Mouse (Mus musculus) cerebellum, postnatal 4 days (tissue): ENCODE results near the gene Cfap161.

Experiments used
- DNase-seq, 2 experiments: peaks; one replicate each; pipeline ENCODE4 v3.0.0; 2022; ENCODE audit warnings: low spot score in 2 of 2, mixed read lengths in 1 of 2

Gene Cfap161

GRCm38 (mm10) chr7:83794705-83795104 lies at the start of gene Cfap161:
Cfap161 (minus strand) TSS chr7:83794880.
- peak; percentile 48 to 74 for DNase-seq

GRCm38 (mm10) chr7:83842486-83843259 lies 48.0 kb upstream of the Cfap161 start:
- DNase-seq = no peak

DNA sequence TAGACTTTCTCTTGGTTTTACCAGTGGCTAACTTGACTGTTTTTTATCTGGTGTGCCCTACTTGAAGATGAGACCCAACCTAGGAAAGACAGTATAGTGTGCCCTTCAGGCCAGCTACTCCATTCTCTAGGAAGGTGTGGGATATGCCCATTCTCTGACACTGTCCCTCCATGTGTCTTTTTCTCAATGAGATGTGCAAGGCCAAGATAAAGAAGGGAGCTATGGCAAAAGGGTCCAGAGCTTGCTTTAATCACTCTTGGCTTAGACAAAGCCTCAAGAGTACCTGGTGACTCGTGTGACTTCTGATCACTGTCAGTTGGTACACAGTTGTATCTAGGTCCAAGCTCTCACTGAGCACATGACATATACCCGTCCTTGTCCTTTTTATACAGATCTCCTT lies 45.4 kb upstream of the Cfap161 start:
- DNase-seq = no peak

- no peak for DNase-seq
Observed at GRCm38 (mm10) chr7:83838525-83839224, 44.0 kb upstream of the Cfap161 start.

- no peak for DNase-seq
Observed at GRCm38 (mm10) chr7:83829355-83829754, 34.7 kb upstream of the Cfap161 start.

DNA sequence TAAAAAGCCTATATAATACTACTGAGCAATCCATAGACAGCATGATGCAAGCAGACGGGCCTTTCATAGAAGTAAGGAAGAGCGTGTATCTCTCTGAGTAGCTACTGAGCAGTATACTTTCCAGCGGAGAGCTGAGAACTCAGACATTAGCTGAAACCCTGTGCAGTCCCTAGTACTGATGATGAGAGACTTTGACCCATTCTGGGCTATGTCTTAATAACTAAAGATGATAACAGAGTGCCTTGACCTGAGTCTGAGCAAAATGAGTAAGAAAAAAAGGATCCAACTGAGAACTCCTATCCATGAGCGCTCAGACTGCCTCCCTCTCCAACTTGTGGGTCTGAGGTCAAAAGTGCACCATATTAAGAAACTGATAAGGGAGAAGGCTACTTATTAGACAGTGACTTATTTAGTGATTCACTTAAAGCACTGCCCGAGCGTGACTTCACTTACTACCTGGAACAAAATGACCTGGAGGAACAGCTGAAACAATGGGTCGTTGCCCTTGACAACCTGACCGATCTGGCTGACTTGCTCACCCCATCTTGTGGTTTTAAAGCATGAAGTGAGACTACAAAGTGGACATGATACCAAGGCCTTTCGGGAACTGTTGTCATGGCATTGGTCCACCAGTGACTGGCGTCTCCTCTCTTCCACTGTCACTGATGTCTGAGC lies 32.9 kb upstream of the Cfap161 start:
- no peak for DNase-seq

DNA sequence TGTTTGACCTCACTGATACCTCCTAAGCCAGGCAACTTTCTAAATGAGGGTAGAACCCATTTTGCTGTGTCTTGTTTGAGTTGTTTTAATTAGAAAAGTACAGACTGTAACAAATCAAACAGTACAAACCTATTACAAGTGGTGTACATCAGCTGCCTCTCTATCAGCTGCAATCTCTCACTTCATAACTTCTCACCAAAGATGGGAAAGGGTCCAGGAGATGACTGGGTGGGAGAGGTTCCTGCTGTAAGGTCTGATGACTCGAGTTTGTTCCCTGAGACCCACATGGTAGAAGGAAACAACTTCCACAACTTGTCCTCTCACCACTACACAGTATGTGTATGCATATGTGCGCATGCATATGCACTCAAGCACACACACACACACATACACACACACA lies 32.1 kb upstream of the Cfap161 start:
- no peak for DNase-seq

GRCm38 (mm10) chr7:83821951-83822350 lies 27.3 kb upstream of the Cfap161 start:
- DNase-seq = no peak

GRCm38 (mm10) chr7:83816886-83817285 lies 22.2 kb upstream of the Cfap161 start:
- DNase-seq = no peak

GRCm38 (mm10) chr7:83815646-83816045 lies 21.0 kb upstream of the Cfap161 start:
- DNase-seq = no peak

GRCm38 (mm10) chr7:83813993-83814392 lies 19.3 kb upstream of the Cfap161 start:
- no peak for DNase-seq

GRCm38 (mm10) chr7:83813465-83813864 lies 18.8 kb upstream of the Cfap161 start:
- no peak for DNase-seq

DNA sequence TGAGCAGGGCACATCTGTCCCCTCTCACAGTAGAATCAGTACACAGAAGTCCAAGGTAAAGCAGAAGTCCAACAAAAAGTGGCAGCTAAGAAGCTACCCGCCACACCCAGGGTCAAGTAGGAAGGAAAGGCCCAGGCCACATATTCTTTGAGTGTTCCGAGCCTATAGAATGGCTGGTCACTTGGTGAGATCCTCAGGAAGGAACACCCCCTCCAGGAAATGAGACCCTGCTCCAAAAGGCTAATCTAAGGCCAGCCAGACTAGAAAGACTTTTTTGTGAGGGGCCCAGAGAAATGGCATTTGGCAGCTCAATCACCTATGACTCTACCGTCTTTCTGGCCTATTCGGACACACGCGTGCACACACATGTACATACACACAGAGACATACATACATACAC lies 18.3 kb upstream of the Cfap161 start:
- DNase-seq = no peak

DNA sequence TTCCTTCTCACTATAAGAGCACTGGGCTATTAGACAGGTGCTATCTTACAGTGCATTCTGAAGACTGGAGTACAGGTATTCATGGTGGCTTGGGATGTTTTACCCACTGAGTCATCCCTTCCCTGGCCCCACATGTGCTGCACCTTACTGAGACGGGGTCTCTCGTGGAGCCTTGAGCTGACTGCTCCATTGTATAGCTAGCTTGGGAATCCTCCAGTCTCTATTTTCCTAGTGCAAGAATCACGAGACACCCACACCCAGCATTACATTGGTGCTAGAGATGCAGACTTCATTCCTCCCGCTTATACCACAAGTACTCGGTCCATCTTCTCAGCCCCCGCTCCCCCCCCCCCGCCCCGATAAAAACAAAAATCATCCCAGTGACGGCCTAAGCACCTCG lies 17.9 kb upstream of the Cfap161 start:
- no peak for DNase-seq

DNA sequence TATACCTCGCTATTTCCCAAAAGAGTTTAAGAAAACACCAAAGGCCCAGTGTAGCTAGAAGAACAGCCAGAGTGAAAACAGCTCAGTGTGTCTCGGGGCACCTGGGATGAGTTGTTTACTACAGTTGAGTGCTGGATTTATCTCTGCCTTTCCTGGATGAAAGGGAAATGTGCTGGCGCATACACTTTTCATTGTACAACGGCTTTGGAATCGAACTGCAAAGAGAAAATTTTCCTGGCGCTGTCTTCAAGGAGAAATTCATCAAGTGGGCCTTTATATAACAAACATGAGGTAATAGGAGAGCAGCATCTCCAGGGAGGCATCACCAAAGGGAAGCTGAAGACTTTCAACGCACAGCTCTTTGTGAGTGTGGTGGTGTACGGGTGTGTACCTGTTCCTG lies 17.2 kb upstream of the Cfap161 start:
- DNase-seq = no peak

DNA sequence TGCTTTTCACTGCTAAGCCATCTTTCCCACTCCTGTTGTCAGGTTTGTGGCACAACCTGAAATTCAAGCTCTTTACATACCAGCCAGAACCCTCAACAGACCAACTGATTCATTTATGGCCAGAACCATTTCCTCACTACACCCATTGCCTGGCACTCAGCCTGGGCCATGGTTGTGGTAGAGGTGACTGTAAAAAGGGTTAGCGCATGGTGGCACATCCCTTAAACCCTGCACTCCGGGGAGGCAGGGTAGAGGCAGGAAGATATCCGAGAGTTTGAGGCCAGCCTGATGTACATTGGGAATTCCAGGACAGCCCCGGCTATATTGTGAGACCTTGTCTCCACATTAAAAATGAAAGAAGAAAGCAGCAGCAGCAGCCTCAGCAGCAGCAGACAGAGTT lies 16.8 kb upstream of the Cfap161 start:
- DNase-seq = no peak

DNA sequence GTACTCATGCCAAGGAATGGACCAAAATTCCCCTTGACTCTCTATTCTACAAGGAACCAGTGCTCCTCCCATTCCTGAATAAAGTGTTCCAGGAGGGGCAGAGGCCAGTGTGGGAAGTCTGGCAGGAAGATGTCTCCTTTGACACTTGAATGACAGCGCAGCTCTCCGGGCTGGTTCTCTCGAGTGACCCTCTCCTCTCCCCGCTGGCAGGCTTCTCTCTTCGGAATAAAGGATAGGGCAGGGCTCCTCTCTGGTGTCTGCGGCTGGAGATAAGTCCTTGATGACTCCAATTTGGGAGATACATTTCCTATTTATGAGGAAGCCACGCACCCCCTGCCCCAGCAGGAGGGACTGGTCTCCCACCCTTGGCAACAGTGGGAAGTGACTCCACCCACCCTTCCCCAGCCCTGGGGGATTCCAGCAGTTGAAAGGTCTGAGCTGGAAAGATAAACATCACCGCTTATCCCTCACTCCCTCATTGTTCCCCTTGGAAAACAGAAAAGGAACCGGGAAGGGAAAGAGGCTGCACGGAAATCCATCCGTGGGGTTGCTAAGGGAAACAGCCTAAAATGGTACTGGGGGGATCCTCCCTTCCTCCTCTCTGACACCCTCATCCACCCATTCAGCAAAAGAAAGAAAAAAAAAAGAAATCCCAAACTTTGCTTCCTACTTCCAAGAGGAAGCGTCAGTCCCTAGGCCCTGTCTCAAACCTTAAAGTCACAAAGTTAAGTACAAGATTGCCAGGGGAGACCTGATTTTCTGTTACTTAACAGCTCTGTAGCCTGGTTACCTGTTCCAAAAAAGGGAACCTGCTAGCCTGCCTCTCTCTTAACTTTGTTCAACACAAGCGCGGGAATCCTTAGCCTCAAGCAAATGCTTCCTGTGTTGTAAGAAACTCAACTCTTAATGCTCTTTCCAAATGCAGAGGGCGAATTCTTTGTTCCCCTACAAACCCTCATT lies 15.7 kb upstream of the Cfap161 start:
- DNase-seq = no peak

GRCm38 (mm10) chr7:83809715-83810114 lies 15.0 kb upstream of the Cfap161 start:
- DNase-seq = no peak

GRCm38 (mm10) chr7:83809060-83809459 lies 14.4 kb upstream of the Cfap161 start:
- DNase-seq = peak in 1 of 2 experiments; percentile 62

DNA sequence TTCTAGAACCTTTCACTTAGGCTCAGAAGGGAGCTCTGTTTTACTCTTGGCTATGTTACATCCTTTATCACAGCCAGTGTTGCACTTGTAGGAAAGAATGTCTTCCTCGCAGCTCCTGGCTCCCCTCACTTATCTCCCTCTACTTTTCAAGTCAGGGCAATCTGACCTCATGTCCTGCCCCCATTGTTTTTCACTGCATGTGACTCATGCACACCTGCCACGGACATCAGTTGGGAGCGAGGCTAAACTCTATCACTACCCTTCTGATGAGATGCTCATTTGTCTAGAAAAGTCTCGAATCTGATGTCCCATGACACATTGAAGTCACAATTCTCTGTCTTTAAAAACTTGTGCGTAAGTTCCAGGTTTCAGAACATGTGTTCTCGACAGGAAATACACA lies 12.3 kb upstream of the Cfap161 start:
- no peak for DNase-seq

GRCm38 (mm10) chr7:83803777-83804176 lies 9.1 kb upstream of the Cfap161 start:
- DNase-seq = no peak

DNA sequence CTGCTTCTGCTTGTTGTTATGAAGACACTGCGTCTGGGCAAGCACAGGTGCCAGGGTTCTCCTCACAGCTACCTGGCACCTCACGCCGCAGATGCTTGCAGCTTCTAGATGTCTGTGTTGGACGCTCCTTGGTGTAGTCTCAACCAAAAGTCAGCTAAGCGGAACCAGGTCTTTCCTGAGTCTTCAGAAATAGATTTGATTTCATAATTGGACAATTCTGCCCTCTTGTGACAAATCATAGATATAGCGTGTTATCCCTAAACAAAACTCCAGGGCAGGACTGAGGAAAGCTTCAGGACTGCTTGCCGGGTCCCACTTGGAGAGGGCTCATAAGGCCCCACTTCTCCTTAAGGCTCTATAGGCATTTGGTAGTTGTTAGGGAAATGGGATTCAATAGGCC lies 7.8 kb upstream of the Cfap161 start:
- DNase-seq = peak in 1 of 2 experiments; percentile 19
